Mouse (Mus musculus): ENCODE results near the gene Ski.

The Ski gene

DNA sequence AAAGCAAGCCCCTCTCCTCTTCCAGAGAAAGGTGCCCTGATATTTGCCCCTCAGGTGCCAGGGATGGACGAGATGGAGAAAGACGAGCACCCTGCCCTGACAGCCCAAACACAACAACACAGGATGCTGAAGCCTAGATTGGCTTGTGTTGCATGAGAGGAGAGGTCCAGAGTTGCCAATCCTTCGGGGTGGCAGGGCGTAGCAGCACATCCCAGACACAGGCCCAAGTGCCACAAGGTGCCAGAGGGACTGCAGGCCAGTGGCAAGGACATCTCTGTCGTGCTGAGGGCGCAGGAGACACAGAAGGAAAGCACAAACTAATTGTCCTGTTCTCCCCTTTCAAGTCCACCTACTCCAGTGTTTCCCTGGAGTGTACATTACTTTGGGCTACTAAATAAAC is 8.2 kb downstream of the Ski start:
- no peak for DNase-seq (ENCODE audit: low spot score)

DNA sequence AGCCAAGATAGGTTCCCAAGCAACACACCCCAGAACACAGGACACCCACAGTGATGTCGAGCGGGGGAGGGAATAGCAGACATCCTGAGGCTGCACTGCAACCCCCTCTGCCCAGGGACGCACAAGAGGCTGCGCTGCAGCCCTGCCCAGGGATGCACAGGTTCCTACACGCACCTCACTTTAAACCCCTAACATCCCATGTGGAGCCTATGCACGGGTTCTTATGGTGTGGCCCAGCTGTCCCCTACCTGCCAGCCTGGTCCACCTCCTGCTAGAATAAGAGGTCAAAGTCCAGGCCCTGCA is 8.7 kb downstream of the Ski start:
- DNase-seq (ENCODE audit: low spot score), result no peak

DNA sequence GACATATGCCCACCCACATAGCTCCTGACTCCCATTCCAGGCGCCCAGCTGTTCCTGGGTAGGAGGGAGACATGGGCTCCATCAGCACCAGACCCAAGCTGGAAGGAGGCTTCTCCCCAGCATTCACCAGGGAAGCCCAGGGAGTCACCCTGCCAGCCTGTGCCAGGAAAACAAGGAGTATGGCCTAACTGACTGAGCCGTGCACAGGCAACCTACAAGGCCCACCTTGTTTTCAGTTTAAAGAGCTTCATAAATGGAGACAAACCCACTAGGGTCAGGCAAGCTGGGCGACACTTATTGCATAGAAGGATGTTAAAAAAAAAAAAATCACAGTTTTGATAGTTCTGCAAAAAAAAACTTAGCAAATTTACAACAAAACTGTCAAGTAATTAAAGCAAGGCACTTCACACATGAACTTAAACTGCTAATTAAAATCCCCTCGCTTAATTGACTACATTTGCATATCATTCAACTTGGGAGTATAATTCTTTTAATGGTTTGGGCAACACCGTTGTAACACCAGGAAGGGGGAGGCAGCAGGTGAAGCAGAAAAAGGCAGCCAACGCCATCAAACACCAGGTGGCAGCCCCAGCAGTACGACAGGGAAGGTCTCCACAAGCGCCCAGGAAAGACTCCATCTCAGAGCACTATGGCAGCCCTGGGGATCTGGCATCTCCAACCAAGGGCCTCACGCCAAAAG is 9.2 kb downstream of the Ski start:
- DNase-seq (ENCODE audit: low spot score), result no peak

DNA sequence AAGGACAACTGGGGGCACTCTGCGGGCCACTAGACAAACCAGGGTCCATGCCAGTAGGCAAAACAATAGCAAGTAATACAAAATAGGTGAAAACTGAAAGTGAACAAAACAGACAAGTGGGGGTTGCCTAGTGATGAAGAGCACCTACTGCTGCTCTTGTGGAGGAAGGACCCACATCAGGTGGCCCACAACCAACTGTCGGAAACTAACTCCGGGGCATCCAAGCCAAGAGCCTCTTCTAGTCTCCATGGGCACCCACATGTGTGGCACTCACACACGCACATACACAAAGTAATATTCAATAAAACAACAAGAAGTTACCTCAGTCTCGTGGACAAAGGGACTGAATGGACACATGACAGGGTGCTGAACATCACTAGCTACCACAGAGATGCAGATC is 12.9 kb downstream of the Ski start:
- DNase-seq (ENCODE audit: low spot score), result no peak

DNA sequence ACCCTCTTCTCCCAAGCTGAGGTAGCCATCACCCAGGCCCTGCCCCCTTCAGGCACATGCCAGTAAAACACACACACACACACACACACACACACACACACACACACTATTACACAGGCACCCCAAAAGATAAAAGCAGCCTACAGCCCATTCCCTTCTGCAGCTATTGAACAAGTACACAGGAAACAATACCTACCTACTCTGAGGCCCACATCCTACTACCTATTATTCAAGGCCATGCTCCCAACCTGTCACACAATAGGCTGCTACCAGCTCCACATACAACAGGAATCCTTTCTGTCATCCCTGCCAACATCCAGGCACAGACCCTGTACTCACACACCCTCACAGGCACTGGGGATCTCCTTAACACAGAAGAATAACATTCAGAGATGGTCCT is 13.3 kb downstream of the Ski start:
- no peak for DNase-seq (ENCODE audit: low spot score)

DNA sequence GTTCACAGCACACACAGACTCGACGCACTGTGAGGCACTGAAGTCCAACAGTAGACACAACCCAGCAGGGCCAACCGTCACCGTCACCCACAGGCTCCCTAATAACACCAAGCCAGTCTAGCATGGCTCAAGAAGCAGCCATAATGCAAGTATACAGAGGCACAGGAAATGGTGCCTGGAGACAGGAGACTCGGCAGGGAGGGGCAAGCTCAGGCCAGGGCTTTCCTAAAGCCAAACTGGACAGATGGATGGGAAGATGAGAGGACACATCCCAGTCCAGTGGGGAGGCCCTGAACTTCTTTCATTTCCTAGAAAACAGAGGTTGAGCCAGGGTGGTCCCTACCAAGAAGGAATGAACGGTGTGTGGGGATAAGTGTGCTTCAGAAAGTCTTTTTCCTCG is 13.8 kb downstream of the Ski start:
- no peak for DNase-seq (ENCODE audit: low spot score)

DNA sequence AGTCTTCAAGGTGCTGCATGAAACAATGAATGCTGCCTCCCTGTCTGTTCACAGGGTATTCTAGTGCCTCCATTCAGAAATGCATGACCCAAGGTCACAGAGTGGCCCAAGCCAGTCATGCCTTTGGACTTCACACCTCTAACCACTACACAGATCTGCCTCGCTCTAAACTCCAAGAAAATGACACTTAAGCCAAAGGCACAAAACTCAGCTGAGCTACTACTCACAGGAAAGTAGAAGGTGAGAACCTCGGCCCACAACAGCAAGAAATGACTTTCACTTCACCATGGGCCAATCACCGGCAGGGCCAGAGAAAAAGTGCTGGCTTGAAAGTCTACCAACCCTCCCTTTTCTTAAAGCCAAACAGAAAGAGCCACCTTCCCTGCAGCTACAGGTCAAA is 14.6 kb downstream of the Ski start:
- DNase-seq (ENCODE audit: low spot score), result no peak

DNA sequence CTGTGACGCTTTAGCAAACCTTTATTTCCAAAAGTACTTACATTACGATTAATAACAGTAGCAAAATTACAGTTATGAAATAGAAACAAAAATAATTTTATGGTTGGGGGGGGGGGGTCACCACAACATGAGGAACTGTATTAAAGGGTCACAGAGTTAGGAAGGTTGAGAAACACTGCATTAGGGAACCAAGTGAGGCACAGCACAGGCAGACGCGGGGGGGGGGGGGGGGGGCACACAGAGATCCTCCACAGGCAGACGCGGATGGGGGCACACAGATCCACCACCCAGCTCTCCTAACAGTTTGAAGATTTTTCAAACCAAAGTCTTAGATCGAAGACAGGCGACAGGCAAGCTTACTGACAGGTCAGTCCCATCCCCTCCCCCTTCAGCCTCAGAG is 15.9 kb downstream of the Ski start:
- no peak for DNase-seq (ENCODE audit: low spot score)

DNA sequence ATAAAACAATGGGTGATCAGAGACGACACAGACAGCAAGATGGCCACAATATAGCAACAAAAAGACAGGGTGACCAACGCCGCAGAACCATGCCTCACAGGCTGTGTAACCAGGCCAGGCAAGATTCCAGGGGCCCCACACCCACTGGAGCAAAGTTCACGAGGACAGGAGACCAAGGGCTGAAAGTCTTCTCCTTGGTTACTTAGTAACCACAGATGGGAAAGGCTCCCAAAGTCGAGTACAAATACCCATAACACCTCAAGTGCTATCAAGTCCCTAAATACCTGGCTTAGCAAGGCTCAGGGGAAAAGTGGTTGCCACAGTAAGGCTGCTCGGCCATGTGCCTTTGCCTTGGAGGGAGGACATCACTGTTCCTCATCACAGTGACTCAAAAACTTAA is 16.5 kb downstream of the Ski start:
- peak; percentile 80 for DNase-seq (ENCODE audit: low spot score)

DNA sequence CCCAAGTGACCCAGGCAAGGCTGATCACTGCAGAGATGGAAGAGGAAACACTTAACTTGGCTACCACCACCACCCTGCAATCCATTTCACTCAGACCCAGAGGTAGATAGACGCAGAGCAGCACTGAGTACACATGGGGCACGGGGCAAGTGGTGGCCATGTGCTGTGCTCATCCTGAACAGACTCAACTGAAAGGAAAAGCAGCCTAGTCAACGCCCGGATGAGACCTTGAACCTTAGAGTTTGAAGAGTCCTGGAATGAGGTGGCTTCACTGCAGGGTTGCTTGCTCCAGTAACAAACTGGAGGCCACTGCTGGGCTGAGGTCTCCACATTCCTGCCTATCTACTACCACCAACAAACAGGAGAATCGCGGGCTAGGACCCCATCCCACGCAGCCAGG is 20.6 kb downstream of the Ski start:
- no peak for DNase-seq (ENCODE audit: low spot score)

DNA sequence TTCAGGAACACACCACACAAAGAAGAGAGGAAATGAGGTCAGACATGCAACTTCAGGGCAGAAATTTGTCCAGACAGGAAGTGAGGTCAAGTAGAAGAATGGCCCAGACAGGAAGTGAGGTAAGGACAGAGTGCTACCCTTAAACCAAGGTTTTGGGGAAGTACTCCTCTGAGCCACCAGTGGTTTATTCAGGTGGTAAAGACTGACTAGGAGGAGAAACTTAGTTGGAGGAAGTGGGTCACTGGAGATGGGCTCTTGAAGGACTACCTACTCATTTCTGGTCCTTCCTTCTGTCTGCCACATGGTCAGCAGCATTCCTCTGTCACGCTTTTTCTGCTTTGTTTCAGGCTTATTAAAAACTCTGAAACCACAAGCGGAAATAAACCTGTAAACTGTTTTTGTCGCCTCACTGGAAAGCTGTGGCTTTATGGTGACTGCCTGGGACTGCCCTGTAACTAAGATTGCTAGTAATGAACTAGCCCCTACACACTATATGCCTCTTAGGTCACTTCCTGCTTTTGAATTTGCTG is 21.5 kb downstream of the Ski start:
- no peak for DNase-seq (ENCODE audit: low spot score)

DNA sequence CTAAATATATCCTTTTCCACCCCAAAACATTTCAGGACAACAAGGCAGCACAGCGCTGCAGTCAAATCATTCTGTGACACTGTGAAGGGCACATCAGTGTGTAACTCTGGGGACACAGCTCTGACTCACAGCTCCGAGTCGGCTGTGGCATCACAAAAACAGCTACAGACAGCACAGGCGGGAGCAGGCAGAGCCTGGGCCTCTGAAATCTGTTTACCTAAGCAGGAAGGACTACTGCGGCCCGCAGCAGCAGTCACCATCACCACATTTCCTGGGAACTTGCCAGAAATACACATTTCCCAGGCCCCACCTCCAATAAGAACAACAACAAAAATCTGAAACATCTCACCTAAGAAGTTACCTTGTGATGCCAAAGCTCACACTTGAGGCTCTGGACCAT is 24.7 kb downstream of the Ski start:
- DNase-seq (ENCODE audit: low spot score), result no peak

DNA sequence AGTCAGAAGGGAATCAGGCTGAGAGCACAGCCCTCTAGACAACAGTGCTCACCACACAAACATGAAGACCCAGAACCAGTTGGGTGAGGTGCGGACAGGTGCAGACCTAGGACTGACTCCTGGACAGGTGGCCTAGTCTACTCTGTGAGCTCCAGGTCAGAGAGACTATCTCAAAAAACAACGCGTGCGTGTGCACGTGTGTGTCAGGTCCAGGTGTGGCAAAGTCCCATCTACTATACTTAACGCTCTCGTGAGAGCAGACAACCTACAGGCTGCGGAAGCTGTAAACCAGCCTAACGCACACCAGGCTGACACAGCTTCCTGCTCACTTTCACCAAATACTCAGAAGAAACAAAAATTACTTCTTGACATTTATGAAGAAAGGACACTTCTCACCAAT is 27.2 kb downstream of the Ski start:
- DNase-seq (ENCODE audit: low spot score), result no peak

DNA sequence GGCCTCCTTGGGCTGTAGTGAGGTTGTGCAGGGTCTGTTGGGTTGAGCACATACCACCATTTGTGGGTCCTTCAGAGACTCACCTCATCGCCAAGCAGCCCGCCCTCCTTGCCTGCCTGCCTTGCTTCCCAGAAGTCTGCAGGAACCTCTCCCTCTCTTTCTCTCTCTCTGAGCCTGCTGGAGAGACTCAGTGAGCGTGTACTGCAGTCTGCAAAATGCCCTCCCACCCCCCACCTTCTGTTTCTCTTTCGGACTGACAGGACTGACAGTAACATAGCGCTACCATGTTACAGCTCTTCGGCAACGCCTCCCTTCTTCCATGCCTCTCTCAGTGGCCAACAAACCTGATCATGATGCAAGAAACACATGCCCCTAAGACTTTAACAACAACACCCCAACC is 32.1 kb downstream of the Ski start:
- DNase-seq (ENCODE audit: low spot score), result no peak

DNA sequence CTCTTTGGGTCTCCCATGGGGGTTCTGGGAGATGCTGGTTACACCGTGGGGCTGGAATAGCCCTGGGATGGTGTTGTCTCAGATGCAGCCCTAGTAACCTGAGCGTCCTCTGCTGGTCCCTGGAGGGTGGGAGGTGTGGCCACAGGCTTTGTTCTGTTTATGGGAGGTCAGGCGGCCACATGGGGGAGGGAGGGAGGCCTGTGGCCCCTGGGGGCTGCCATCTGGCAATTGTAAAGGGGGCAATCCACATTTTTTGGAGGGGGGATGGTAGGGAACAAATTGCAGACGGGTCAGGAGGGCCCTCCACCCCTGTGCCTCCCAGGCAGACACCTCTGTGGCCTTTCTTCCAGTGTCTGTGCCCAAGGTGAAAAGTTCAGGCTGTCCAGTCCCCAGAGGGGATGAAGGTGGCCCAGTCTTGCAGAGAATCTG is 32.7 kb downstream of the Ski start:
- DNase-seq (ENCODE audit: low spot score), result no peak

DNA sequence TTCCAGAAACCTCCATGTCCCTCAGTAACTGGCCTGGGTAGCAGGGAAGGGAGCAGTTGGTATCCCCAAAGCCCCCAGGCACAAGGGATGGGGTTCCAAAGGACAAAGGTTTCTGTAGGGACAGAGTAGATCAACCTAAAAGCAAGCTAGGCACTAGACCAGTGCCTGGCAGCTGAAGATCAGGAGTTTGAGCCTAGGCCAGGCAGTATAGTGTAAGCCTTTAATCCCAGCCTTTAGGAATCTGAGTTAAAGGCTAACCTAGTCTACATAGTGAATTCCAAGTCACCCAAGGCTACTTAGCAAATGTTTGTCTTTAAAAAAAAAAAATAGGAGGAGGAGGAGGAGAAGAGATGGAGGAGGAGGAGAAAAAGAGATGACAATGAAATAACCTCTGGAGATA is 33.6 kb downstream of the Ski start:
- no peak for DNase-seq (ENCODE audit: low spot score)

DNA sequence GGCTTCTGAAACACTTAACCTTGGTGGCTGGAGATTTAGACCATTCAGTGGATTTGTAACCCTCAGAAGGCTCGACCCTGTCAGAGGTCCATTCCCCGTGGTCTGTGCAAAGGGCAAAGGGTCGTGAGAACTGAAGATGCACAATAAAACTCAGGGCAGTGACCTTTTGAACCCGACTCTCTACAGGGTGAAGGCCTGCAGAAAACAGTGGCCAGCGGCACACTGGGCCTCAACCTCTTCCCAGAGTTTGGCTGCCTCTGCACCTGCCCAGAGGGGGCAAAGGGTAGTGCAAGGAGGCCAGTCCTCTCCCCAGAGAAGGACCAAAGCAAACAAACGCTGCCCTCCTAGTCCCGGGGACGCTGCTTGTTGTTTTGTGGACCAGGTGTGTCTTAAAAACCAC is 34.1 kb downstream of the Ski start:
- no peak for DNase-seq (ENCODE audit: low spot score)

DNA sequence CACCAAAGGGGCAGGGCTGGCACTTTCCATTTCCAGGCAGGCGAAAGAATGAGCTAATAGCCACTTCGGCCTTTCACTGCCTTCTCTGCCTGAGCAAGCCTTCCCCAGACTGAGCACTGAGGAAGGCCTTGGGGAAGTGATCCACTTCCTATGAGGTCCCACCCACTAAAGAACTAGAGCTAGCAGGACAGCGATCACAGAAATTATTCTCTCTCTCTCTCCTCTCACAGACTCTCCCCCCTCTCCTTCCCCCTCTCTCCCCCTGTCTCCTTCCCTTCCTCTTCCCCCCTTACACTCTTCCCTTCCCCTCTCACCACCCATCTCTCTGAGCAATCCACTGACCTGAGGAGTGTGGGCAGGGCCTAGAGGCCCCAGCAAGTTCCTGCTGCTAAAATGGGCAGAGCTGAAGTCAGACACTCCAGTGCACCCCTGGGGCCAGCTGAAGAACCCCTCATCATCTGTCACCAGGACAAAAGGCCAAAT is 35.2 kb downstream of the Ski start:
- no peak for DNase-seq (ENCODE audit: low spot score)

DNA sequence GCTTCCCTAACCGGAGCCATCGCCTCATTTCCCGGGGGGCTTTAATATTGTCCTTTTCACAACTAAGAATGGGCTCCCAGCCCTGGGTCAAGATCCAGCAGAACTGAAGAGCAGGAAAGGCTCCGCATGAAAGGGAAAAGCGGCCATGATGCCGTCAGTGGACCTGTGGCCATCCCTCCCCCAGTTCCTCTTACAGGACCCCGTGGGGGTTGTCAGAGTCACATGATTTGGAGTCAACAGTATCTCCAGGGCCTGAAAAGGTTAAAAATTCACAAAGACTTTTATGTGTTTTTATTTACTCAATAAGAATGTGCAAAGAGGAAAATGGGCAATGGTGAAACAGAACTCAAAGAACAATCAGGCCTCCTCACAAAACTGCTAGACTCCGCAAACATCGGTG is 36.5 kb downstream of the Ski start:
- no peak for DNase-seq (ENCODE audit: low spot score)

DNA sequence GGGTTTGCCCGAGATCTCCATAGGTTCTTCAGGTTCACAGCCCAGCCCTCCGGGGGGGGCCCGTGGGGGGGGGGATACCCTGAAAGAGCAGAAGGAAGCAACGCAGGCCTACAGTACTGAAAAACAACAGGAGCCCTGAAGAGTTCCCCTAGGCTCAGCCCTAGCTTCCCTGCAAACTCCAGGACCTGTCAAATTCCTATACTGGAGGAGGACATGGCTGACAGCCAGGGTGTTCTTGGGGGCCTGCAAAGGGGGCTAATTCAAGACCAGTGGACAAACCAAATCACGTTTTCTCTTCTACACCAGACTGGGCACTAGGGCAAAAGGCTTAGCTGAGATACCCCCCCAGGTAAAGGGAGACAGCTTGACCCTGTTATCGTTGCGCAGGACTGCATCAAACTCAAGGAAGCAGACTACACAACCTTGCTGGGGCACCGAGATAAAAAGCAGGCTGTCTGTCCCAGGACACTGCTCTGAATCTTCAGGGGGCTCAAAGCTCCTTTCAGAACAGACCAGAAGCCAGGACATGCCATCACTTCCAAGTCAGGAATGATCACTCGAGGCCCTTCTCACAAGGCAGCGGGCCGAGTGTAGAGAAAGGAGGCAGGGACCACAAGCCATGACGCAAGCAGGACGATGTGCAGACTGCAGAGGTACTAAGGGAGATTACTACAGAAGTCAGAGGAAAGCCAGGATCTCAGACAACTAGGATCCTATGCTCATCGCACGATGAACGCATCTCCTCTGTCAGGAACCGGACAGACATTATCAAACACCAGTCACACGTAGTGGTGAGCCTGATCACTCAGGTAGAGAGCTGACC is 37.9 kb downstream of the Ski start:
- DNase-seq (ENCODE audit: low spot score), result no peak

DNA sequence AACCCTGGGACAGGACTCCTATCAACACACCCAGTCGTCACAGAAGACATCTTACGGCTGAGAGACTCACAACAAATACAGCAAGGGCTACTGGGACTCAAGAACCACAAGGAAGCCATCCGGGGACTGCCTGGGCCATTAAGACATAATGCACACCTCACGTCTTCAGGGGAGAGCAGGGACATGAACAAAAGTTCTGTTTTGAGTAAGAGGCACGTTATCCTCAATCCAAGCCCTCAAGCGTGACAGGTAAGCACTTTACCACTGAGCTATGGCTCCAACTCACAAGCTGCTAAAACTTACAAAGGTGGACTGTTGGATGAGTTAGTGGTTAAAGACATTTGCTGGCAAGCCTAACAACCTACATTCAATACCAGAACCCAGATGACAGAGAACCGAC is 39.2 kb downstream of the Ski start:
- DNase-seq (ENCODE audit: low spot score), result no peak

DNA sequence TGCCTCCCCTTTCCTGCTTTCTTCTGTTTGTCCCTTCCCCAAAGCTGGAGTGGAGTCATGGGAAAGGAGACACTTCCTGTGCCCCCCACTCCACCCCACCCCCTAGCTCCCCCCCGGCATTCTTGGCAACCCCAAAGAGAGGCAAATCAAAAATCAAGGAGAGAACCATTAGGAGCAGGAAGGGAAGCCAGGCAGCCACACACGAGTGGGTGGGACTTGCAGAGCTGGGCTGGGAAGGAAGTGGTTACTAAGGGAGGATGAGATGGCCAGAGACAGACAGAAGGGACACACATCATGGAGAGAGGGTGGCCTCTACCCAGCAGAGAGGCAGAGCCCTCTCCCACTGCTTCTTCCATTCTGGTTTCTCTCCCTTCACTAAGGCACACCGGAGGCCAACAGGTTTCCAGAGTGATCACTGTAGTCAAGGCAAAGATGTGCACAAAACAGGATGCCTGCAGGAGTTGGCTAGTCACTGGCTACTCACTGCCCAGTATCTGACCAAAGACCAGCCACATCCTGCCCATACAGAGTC is 43.3 kb downstream of the Ski start:
- no peak for DNase-seq (ENCODE audit: low spot score)

DNA sequence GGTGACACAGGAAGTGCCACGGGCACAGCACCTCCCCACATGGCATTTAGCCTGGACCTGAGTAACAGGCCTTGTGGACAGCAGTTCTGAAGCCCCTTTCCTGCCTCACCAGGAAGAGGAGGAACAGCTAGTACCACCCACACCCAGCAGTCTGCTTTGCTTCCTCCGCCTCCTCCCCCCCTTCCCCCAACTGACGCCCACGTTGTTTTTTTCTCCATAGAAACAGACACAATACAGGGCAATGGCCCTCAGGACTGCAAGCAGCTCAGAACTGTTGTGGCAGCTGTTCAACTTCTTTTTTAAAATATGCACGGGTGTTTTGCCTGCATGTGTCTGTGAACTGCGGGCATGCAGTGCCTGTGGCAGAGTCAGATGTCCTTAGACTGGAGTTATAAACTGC is 44.1 kb downstream of the Ski start:
- peak; percentile 56 for DNase-seq (ENCODE audit: low spot score)

Measured in urinary bladder, postnatal 14 days (tissue).